Mouse (Mus musculus) frontal cortex, postnatal 36 days (tissue): ENCODE results near the gene Rnf43.

Experiments used
- DNase-seq, 2 experiments: peaks; one replicate each; pipeline ENCODE4 v3.0.0; 2022; ENCODE audit warnings: low spot score in 2 of 2

Rnf43 gene

GRCm38 (mm10) chr11:87745632-87746555, 83.4 kb downstream of the Rnf43 start:
- DNase-seq = no peak

- DNase-seq = no peak
Measured at GRCm38 (mm10) chr11:87747312-87747711, 84.8 kb downstream of the Rnf43 start.

GRCm38 (mm10) chr11:87747716-87748115, 85.2 kb downstream of the Rnf43 start:
- DNase-seq = no peak

GRCm38 (mm10) chr11:87748132-87749119, 85.9 kb downstream of the Rnf43 start:
- DNase-seq = no peak

- DNase-seq = peak in 1 of 2 experiments; percentile 35
Measured at GRCm38 (mm10) chr11:87749192-87750042, 86.9 kb downstream of the Rnf43 start.

GRCm38 (mm10) chr11:87750043-87750421, 87.5 kb downstream of the Rnf43 start:
- DNase-seq = no peak

GRCm38 (mm10) chr11:87750521-87750920, 88.0 kb downstream of the Rnf43 start:
- no peak for DNase-seq

GRCm38 (mm10) chr11:87751031-87751430, 88.5 kb downstream of the Rnf43 start:
- DNase-seq = no peak

GRCm38 (mm10) chr11:87751491-87751966, 89.0 kb downstream of the Rnf43 start:
- no peak for DNase-seq

- DNase-seq = no peak
Measured at GRCm38 (mm10) chr11:87752307-87752706, 89.8 kb downstream of the Rnf43 start.

GRCm38 (mm10) chr11:87753255-87753654, 90.7 kb downstream of the Rnf43 start:
- DNase-seq = no peak

- no peak for DNase-seq
Measured at GRCm38 (mm10) chr11:87753891-87754501, 91.5 kb downstream of the Rnf43 start.

GRCm38 (mm10) chr11:87754603-87755002, 92.1 kb downstream of the Rnf43 start:
- no peak for DNase-seq

- DNase-seq = no peak
Measured at GRCm38 (mm10) chr11:87755360-87756017, 93.0 kb downstream of the Rnf43 start.

GRCm38 (mm10) chr11:87756251-87756820, 93.8 kb downstream of the Rnf43 start:
- DNase-seq = no peak

GRCm38 (mm10) chr11:87757001-87757954, 94.8 kb downstream of the Rnf43 start:
- no peak for DNase-seq

- DNase-seq = no peak
Measured at GRCm38 (mm10) chr11:87758161-87758911, 95.8 kb downstream of the Rnf43 start.
